Mouse (Mus musculus) heart, adult 2 months (tissue): ENCODE measurements around the gene Kcnj4.
A peak's percentile ranks its signal among the peaks of the same experiment; 100 is the strongest.

Experiments
- CTCF ChIP-seq: fragments of 200-600 bp; IDR thresholded peaks from 2 replicates; pipeline ENCODE4 v1.8.1; 2022; ENCODE audit warnings: antibody characterized with exemption, mild to moderate bottlenecking, moderate library complexity
- EP300 ChIP-seq: fragments of 200-500 bp; IDR thresholded peaks from 2 replicates; pipeline ENCODE4 v1.6.1; 2011; ENCODE audit warnings: low read depth, low read length, control low read depth; ENCODE audit not compliant: insufficient read depth
- POLR2A ChIP-seq: fragments of 200-500 bp; IDR thresholded peaks from 2 replicates; pipeline ENCODE4 v1.6.1; 2011; ENCODE audit warnings: mild to moderate bottlenecking, low read depth, low read length, control low read depth; ENCODE audit not compliant: insufficient read depth

GRCm38 (mm10) chr15:79516171-79517096 is 11.4 kb upstream of the Kcnj4 start, which contains the start of gene Kdelr3:
- peak; percentile 28 for TF ChIP-seq CTCF
- no peak for TF ChIP-seq EP300
- TF ChIP-seq POLR2A: peak; percentile 50; the same call in 1 of the 2 replicates
